Mouse (Mus musculus) left cerebral cortex, adult 18-20 months (tissue): ENCODE measurements around the gene Tm4sf1. TPM values are rescaled to one million over a fixed set of nuclear protein-coding genes. Genes with fewer than 3 reads are reported as not detected.
A peak's percentile ranks its signal among the peaks of the same experiment; 100 is the strongest.

Source experiments
- DNase-seq, 2 experiments: peaks; one replicate each; pipeline ENCODE4 v3.0.0; 2021 to 2022; ENCODE audit warnings: low spot score in 2 of 2, mixed read lengths in 1 of 2
- total RNA-seq, 2 experiments: library from RNA; stranded (reverse); gene quantifications; 2 replicates each; pipeline ENCODE4 v1.2.3; 2021

The Tm4sf1 gene
- total RNA-seq, 2 experiments from 2014 or later: 14.1 to 16.4 TPM

- no peak for DNase-seq
Measured at GRCm38 (mm10) chr3:57287854-57288720, 13.7 kb downstream of the Tm4sf1 start.

- no peak for DNase-seq
Measured at GRCm38 (mm10) chr3:57287438-57287837, 14.3 kb downstream of the Tm4sf1 start.

- no peak for DNase-seq
Measured at GRCm38 (mm10) chr3:57278225-57278624, 23.6 kb downstream of the Tm4sf1 start.

- no peak for DNase-seq
Measured at GRCm38 (mm10) chr3:57277453-57277852, 24.3 kb downstream of the Tm4sf1 start.

- no peak for DNase-seq
Measured at GRCm38 (mm10) chr3:57276821-57277220, 25.0 kb downstream of the Tm4sf1 start.

- DNase-seq: no peak
Measured at GRCm38 (mm10) chr3:57268994-57269393, 32.8 kb downstream of the Tm4sf1 start.

GRCm38 (mm10) chr3:57267559-57268173, 34.1 kb downstream of the Tm4sf1 start:
- peak; percentile 50 to 66 for DNase-seq

GRCm38 (mm10) chr3:57253041-57253440, 48.7 kb downstream of the Tm4sf1 start:
- no peak for DNase-seq

- DNase-seq: no peak
Measured at GRCm38 (mm10) chr3:57252551-57252950, 49.2 kb downstream of the Tm4sf1 start.

- no peak for DNase-seq
Measured at GRCm38 (mm10) chr3:57245242-57245641, 56.5 kb downstream of the Tm4sf1 start.

Other genes with a start within 250 kb of the Tm4sf1 start
- gene Tm4sf4, start 123.3 kb upstream of the Tm4sf1 start, total RNA-seq: not detected